Mouse (Mus musculus) kidney, postnatal 36 days (tissue): ENCODE measurements around the gene Lcn6.
A peak's percentile ranks its signal among the peaks of the same experiment; 100 is the strongest.
"Not testable (repeated sequence)": the region's sequence is repeated elsewhere in the genome, so short reads cannot be mapped to it uniquely, and the experiment has no call there.

Experiments used
- DNase-seq, 2 experiments: peaks; one replicate each; pipeline ENCODE4 v3.0.0; 2021 to 2022; ENCODE audit warnings: mixed read lengths in 2 of 2

Gene Lcn6

DNA sequence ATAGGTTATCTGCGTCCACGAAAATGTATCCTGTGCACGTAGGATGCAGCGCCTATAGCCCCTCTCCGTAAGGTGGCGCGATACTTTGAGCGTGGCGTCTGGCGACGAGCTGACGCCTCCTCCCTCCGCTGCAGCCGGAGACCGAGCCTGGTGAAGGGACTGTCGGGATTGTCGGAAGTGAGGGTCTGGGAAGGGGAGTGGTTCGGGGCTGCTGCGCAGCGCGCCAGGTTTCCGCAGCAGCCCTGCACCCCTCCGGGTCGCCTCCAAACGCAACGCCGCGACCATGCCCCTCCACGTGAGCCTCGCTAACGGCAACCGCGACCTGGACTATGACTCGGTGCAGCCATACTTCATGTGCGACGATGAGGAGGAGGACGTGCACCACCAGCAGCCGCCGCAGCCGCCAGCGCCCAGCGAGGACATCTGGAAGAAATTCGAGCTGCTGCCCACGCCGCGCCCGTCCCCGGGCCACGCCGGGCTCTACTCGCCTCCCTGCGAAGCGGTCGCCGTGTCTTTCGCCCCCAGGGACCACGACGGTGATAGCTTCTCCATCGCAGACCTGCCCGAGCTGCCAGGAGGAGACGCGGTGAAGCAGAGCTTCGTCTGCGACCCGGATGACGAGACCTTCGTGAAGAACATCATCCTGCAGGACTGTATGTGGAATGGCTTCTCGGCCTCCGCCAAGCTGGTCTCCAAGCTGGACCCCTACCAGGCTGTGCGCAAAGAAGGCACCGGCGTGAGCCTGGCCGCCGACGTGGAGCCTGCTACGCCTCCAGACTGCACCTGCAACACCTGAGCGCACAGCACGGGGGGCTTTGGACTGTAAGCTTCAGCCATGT lies 30.3 kb downstream of the Lcn6 start, which contains the start of gene Bmyc:
Gene Bmyc, plus strand, starts transcription at position 97 of the 839 bp plus-strand sequence.
- DNase-seq, result peak; percentile 63 to 80

GRCm38 (mm10) chr2:25708121-25708520 lies 31.5 kb downstream of the Lcn6 start:
- peak; percentile 9 to 56 for DNase-seq

DNA sequence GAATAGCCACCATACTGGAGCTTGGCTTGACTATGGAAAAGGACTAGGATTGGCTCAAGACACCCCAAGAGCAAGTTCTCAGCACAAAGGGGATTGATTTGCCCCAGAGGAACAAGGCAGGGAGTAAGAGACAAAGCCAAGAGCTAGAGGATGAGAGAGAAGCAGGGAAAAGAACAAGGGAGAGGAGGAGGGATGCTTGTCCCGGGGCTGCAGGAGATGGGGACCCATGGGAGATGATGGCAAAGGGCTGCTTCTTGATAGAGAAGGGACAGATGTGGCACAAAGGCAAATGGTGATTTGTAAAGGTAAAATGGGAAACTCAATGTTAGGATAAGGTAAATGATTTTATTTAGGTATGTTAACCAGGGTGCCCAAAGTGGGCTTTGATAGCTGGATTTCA lies 32.5 kb downstream of the Lcn6 start:
- DNase-seq, result not testable (repeated sequence)

DNA sequence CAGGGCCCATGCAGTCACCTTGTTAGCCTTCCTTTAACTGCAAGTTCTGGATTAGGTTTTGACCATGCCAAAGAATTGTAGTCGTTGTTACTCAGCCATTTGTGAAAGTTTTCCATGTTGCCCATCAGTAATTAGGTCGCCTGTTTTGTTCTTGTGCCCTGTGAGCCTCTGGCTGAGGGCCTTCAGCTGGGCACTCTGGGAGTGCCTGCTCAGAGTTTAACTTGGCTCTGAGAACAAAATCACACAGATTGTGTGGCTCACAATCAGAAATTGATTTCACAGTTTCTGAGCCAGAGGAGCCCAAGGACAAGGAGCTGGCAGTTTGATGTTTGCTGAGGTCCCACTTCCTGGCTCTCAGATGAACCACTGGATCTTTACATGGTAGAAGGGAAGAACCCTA lies 33.2 kb downstream of the Lcn6 start:
- not testable (repeated sequence) for DNase-seq

DNA sequence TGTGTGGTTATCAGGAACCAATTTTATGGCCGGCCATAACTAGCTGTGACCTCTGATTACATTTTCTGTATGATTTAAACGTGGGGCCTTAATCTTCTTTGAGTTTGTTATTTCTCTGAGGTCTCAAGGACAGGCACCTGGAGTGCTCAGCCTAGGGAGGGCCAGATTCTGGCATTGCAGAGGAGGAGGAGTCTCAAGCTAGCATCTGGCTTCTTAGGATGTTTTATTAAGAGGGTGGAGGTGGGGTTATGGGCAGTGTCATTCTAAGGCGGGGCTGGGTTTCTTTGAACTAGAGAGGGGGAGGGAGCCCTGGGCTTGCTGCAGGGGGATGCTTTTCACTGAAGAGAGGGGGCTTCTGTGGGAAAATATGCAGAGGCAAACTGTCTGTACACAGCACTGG lies 35.1 kb downstream of the Lcn6 start:
- DNase-seq, result not testable (repeated sequence)

DNA sequence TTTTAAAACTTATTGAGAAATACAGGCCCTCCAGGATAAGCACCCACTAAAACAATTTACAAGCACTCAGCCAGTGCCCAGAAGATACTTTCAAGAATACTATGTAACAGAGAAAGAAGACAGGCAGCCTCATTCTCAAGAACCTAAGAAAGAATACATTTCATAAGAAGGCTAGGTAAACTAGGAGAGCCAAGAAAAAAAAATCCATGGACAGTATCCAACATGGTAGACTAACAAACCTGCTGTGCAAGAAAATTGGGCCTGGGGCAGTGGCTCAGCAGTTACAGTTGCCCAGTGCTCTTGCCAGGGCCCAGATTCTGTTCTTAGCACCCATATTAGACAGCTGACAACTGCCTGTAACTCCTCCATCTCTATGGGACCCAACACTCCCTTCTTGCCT lies 40.6 kb downstream of the Lcn6 start:
- no peak for DNase-seq
